Mouse (Mus musculus): ENCODE results near the gene Npas2. TPM values are rescaled to one million over a fixed set of nuclear protein-coding genes. Genes with fewer than 3 reads are reported as not detected.

Gene Npas2
- total RNA-seq, 4 experiments from 2014 or later: 31.9 to 34.3 (median 33.1) TPM

DNA sequence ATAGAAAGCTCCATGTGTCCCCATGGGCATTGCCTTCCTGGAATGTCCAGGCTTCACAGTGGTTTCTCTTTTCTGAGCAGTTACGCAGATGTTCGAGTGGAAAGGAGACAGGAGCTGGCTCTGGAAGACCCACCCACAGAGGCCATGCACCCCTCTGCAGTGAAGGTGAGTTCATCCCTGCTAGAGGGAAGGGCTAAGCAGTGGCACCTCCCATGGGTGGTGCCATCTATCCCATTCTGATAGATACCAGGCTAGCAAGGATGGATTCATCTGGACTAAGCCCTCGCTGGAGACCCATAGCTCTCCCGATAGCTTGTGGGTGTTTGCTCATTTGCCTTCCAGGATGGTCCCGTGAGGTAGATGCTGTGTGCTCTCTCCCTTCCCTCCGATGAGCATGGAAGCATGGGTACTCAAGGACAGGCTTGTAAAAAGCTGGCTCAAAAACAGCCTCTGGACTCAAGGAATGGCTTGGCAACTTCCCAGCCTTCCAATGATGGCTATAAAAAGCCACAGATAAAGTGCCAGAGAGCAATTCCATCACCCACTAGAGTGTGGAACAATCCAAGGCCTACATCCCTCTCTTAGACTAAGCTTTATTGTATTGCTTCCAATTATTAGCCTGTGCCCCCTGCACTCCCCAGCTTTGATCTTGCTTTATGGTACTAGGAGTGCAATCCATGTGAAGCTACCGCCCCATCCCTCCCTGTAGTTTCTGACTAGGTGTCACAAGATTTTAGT lies 137.5 kb downstream of the Npas2 start:
- no peak for DNase-seq (ENCODE audit: low spot score in 2 of 2)

DNA sequence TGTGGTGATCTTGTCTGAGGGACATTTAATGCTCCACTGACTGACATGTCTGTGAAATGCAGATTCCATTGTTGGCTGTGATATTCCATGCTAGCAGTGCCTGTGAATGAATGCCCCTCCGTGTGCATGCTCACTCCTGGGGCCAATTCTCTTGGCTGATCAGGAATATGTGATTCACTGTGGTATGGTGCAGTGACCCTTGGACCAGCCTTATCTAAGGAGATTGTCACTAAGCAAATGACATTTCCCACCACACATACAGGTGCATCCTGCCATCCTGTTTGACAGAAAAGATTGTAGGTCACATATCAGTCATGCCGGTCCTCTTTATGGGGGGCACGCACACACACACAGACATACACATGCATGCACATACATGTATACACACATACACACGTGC lies 138.9 kb downstream of the Npas2 start:
- no peak for DNase-seq (ENCODE audit: low spot score in 2 of 2)

GRCm38 (mm10) chr1:39335561-39336196 lies 142.1 kb downstream of the Npas2 start:
- no peak for DNase-seq (ENCODE audit: low spot score in 2 of 2)

DNA sequence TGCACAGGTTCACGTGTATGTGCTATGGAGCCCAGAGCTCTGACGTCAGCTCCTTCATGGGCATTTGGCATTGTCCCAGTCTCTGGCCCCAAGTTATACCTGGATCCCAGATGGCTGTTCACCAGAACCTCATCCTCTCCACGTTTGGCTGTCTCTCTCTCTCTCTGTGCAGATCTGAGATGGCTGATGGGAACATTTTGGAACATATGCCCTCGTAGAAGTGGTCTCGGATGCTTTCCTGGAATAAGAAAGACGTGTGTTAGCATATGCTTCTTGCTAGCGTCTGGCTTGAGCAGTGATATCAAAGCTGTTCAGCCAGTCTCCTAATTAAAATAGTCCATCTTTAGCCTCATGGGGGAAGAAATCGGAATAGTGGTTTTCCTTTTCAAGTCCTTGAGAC lies 143.3 kb downstream of the Npas2 start:
- DNase-seq (ENCODE audit: low spot score in 2 of 2): peak; percentile 38 to 43

GRCm38 (mm10) chr1:39338831-39339230 lies 145.3 kb downstream of the Npas2 start:
- DNase-seq (ENCODE audit: low spot score in 2 of 2): no peak

GRCm38 (mm10) chr1:39339455-39339854 lies 145.9 kb downstream of the Npas2 start:
- DNase-seq (ENCODE audit: low spot score in 2 of 2): no peak

DNA sequence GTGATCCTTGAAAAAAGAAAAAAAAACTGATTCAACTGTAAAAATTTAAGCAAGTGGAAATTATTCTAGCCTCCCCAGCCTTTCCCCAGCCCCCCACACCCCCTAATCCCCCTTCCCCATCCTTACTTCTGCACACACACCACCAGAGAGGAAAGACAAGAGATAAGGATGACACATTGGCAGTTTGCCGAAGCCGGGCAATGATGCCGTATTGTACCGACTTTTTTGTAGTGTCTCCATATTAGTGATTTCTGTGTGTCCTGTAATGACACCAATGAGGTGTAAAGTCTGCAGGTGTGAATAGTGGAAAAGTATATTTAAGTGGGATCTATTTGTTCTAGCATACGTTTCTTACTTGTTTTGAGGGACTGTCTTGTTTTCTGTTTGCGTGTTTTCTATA lies 146.6 kb downstream of the Npas2 start:
- DNase-seq (ENCODE audit: low spot score in 2 of 2): no peak

- DNase-seq (ENCODE audit: low spot score in 2 of 2): peak; percentile 40 to 44
Observed at GRCm38 (mm10) chr1:39340647-39341046, 147.1 kb downstream of the Npas2 start.

- DNase-seq (ENCODE audit: low spot score in 2 of 2): no peak
Observed at GRCm38 (mm10) chr1:39341807-39342206, 148.3 kb downstream of the Npas2 start.

GRCm38 (mm10) chr1:39343242-39343641 lies 149.7 kb downstream of the Npas2 start:
- DNase-seq (ENCODE audit: low spot score in 2 of 2): no peak

DNA sequence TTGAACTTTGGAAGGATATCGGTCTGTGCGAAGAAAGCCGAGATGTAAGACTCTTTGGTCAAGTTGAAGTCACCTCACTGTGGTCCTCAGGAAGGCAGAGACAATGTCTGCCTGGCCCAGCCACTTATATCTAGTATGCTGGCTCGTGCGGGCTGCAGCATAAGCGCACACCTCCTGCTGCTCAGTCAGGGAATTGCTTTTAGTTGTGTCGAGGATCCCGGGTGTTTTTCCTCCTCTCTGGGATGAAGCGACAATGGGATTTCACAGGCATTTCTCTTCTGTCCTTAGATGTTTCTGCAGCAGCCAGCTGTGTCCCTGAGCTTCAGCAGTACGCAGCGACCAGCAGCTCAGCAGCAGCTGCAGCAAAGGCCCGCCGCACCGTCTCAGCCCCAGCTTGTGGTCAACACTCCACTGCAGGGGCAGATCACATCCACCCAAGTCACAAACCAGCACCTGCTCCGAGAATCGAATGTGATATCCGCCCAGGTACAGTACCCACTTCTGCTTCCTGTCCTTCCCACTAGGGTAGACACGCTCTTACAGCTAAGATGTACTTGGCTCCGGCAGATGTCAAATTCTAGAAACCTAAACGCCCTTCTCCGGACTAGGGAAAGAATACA lies 151.6 kb downstream of the Npas2 start:
- no peak for DNase-seq (ENCODE audit: low spot score in 2 of 2)

DNA sequence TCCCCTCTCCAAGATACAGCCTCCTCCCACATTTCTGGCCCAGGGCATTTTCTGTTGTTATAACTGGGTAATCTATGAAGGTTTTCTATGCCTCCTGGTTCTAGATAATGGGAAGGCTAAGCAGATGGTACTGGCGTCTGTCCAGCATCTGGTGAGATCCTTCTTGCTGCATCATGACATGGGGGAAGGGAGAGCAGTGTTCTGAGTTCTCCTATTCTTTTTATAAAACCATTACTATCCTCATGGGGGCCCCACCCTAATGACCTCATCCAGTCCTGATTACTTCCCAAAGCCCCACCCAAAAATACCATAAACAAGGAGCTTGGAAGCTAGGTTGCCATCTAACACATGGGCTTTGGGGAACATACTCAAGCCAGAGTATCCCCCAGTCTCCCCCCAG lies 155.5 kb downstream of the Npas2 start:
- DNase-seq (ENCODE audit: low spot score in 2 of 2): peak; percentile 74 to 81

- no peak for DNase-seq (ENCODE audit: low spot score in 2 of 2)
Observed at GRCm38 (mm10) chr1:39349427-39349826, 155.9 kb downstream of the Npas2 start.

GRCm38 (mm10) chr1:39361754-39362514 lies 168.4 kb downstream of the Npas2 start:
- DNase-seq (ENCODE audit: low spot score in 2 of 2): no peak

- DNase-seq (ENCODE audit: low spot score in 2 of 2): no peak
Observed at GRCm38 (mm10) chr1:39362515-39362893, 169.0 kb downstream of the Npas2 start.

DNA sequence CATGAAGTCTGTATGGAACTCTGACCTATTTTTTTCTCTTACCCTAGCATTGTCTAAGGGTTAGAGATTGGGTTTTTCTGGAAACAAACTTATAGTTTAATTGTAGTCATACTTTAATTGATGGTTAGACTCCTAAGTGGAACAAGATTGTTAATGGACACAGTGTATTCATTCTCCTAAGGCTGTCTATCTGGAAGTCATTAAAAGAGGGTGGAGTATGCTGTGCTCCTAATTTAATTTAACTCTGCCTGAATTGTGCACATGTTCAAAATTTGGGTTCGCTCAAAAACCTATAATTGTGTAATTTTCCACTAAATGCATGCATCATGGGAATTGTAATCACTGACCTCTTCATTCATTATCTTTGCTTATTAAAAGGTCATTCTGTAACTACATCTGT lies 172.0 kb downstream of the Npas2 start:
- DNase-seq (ENCODE audit: low spot score in 2 of 2): no peak

- no peak for DNase-seq (ENCODE audit: low spot score in 2 of 2)
Observed at GRCm38 (mm10) chr1:39367045-39367444, 173.5 kb downstream of the Npas2 start.

DNA sequence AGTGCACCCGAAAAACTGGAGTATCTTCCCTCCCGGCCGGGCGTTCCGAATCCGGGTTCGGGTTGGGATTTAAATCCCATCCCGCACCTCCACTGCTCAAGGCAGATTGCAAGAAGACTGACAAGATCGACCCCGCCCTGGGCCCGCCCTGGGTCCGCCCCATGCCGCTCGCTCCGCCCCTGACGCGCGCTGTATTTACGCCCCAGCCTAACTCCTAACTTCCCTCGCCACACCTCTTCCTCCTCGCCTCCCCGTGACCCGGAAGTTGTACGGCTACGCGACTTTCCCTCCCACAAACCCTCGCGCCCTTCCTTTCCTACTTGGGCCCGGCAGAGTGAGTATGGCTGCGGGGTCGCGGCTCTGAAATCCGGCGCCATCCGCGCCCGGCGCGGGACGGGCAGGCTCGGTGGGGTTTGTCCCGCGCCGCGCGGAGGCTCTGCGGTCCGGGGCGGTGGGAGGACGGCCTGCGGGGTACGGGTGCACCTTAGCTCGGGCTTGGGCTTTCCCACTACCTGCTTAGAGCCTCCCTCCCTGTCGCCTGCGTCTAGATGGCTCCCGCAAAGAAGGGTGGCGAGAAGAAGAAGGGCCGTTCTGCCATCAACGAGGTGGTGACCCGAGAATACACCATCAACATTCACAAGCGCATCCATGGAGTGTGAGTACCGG lies 174.2 kb downstream of the Npas2 start, which contains the start of gene Rpl31:
TSS of gene Rpl31 (plus strand) at position 242 of the 666 bp plus-strand sequence.
- peak; percentile 96 to 97 for DNase-seq (ENCODE audit: low spot score in 2 of 2)

DNA sequence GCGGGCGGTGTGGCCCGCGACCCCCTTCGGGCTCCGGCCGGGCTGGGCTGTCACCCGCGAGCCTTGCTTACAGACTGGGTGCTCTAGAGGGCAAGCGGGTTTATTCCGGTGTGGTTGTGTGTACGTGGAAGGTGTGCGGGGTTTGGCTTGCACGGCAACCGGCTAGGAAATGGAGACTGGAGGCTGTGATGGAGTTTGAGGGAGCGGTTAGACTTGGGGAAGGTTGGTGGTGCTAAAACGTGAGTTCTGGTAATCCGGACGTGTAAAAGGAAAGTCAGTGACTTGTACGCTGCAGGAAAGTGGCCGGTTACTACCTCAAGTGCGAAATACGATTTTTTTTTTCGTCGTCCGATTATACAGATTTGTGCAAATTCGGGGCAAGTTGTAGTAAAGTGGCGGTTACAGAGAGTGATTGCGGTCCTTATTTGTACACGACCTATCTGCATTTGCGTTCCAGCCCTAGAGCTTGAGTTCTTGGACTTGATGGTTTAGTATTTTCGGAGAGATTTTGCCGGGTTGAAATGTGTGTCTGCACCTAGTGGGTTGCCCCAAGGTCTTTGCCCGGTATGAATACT lies 174.8 kb downstream of the Npas2 start:
- peak in 1 of 2 experiments; percentile 37 for DNase-seq (ENCODE audit: low spot score in 2 of 2)

DNA sequence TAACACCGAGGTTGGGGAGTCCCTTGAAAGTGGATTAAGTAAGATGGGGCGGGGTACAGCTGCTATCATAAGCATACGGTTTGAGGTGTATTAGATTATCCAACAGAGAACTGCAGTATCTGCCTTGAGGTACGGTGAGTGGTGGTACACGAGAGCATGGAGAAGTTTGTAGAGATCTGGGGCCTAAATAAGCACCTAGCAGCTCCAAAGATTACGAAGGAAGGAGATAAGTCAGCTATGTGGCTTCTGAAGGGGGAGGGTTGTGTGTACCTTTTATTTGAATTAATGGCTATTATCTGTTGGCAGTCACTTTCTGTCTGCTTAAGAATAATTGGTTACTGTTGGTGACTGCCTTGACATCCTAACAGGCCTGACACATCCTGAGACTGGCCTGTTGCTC lies 176.9 kb downstream of the Npas2 start:
- no peak for DNase-seq (ENCODE audit: low spot score in 2 of 2)
